Mouse (Mus musculus) hindbrain, embryonic 10.5 days (tissue): Measurements from ENCODE around the gene Cpt2. TPM values are rescaled to one million over a fixed set of nuclear protein-coding genes. Genes with fewer than 3 reads are reported as not detected.

Experiments
- polyA plus RNA-seq: library from polyadenylated mRNA; unstranded; fragments of >200 nt; fragmentation: Nextera tagmentation; extraction: Ambion mirVana; gene quantifications from 2 replicates; pipeline ENCODE4 v1.2.1, GENCODE M21; 2016

The Cpt2 gene
- polyA plus RNA-seq, 1 experiment from 2014 or later = 38.7 TPM

Other genes with a start within 250 kb of the Cpt2 start
- 8.2 and 23.2 TPM in 2 replicates for gene Dmrtb1, start 239.4 kb downstream of the Cpt2 start, polyA plus RNA-seq
- 10.0 and 13.9 TPM in 2 replicates for gene Lrp8, start 121.3 kb downstream of the Cpt2 start, polyA plus RNA-seq
- 225 and 238 TPM in 2 replicates for gene Magoh, start 43.9 kb downstream of the Cpt2 start, polyA plus RNA-seq
- 111 and 113 TPM in 2 replicates for gene 0610037L13Rik, start 33.8 kb downstream of the Cpt2 start, polyA plus RNA-seq
- not detected in 2 replicates for gene Slc1a7, start 44.7 kb upstream of the Cpt2 start, polyA plus RNA-seq
- gene Podn, start 172.8 kb upstream of the Cpt2 start, polyA plus RNA-seq = 0.34 TPM in 1 of 2 replicates, not detected in the other
- gene Scp2, start 221.4 kb upstream of the Cpt2 start, polyA plus RNA-seq = 186 and 213 TPM in 2 replicates
- 15.9 and 18.6 TPM in 2 replicates for gene Echdc2, start 241.8 kb upstream of the Cpt2 start, polyA plus RNA-seq